Mouse (Mus musculus): ENCODE measurements around the gene Eif6. TPM values are rescaled to one million over a fixed set of nuclear protein-coding genes. Genes with fewer than 3 reads are reported as not detected.

The Eif6 gene
- polyA plus RNA-seq, 1 experiment from 2014 or later = 20.9 TPM

DNA sequence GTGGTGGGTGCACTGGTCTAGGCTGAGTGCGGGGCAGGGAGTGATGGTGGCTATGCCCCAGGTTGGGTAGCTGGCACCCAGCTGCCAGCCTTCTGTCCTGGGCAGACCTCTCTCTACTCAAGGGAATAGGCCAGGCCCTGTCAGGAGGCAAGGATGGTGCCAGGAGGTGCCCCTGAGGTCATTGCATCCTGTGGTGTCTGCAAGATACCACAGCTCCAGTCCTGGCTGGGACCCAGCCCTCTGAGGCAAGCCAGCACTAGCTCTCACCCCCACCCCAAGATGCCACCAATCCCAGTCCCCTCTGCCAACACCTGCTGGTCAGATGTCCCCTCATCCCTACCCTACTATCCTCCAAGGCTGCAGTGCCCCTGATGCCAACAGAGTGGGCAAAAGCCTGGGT is 10.5 kb downstream of the Eif6 start:
- peaks cover 13% of the 10 kb centered on the region; the same call in 1 of the 2 replicates for H3K79me2 ChIP-seq (ENCODE audit: inconsistent target)
- H3K4me3 ChIP-seq (ENCODE audit: inconsistent target) = no peak overlapping the region
- 0 out of 2 replicates have a peak, but pooled peaks cover 5% of the 10 kb centered on the region for H3K36me3 ChIP-seq (ENCODE audit: inconsistent target)
- 100% methylated on average over 1 of the region's 1 CpGs for WGBS (ENCODE audit: missing documents)
- no peak overlapping the region for H3K27ac ChIP-seq

DNA sequence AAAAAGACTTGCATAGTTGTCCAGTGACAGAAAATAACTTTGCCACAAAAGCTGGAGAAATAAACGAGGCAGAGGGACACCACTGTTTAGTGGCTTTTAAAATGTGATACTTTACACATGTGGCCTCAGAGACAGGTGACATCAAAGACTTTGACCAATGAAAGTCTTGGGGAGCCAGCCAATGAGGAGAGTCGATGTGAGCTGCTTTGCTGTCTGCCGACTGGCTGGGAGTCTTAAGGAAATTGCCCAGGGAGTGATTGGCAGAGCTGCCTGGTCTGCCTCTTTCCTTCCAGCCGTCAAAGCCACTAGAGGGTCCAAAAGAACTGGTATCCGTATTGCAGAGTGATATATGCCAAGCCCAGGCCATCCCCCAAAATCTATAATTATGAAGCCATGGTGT is 11.9 kb downstream of the Eif6 start:
- Histone ChIP-seq H3K36me3 (ENCODE audit: inconsistent target) (no peaks in the 10 kb centered on the region), H3K79me2 (ENCODE audit: inconsistent target) (peaks cover 12% of the 10 kb centered on the region; the same call in 1 of the 2 replicates), H3K27ac (no peak overlapping the region), H3K4me3 (ENCODE audit: inconsistent target) (no peak overlapping the region)
- 24% methylated on average over 5 of the region's 5 CpGs for WGBS (ENCODE audit: missing documents)

DNA sequence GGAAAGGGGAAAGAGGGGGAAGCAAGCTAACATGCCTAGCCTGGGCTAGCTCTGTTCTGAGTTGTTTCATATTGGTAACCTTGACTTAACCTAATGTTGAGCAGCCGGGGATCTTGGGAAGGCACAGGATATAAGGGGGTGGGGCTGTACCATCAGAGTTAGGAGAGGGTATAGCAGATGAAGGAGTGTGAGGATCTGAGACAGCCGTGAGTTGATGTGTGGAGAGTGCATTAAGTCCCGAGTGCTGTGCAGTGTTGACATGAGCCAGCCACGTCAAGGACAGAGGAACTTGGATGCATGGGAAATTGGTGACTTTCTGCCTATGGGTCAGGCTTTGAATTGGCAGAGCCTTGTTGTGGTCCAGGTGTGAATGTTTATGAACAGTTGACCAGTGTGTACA is 14.1 kb downstream of the Eif6 start:
- Histone ChIP-seq H3K36me3 (ENCODE audit: inconsistent target) (no peaks in the 10 kb centered on the region), H3K79me2 (ENCODE audit: inconsistent target) (peaks cover 1% of the 10 kb centered on the region; the same call in 1 of the 2 replicates), H3K27ac (no peak overlapping the region), H3K4me3 (ENCODE audit: inconsistent target) (no peak overlapping the region)
- 88% methylated on average over 4 of the region's 4 CpGs for WGBS (ENCODE audit: missing documents)

DNA sequence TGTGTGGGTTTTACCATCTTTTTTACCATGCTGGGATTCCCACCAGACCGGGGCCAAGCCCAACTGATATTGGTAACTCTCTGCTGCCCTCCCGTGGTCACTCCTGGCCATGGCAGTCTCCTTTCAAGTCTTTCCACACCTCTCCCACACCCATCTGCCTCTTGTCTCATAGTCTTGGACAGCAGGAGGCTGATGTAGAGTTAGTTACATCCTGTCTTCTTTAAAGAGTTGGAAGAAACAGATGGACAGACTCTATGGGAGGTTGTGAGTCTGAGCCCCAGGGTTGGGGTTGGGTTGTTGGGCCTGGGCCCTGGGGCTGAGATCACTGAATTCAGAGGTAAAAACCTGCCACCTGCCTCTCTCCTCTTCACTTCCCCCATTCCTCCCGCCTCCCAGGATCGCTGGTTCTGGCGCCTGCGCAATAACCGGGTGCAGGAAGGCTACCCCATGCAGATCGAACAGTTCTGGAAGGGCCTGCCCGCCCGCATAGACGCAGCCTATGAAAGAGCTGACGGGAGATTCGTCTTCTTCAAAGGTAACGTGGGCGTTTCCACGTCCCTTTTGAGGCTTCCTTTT is 14.8 kb downstream of the Eif6 start:
- 56% methylated on average over 16 of the region's 16 CpGs for WGBS (ENCODE audit: missing documents)
- H3K27ac ChIP-seq = no peak overlapping the region
- H3K4me3 ChIP-seq (ENCODE audit: inconsistent target) = no peak overlapping the region
- H3K36me3 ChIP-seq (ENCODE audit: inconsistent target) = no peaks in the 10 kb centered on the region
- H3K79me2 ChIP-seq (ENCODE audit: inconsistent target) = no peaks in the 10 kb centered on the region

DNA sequence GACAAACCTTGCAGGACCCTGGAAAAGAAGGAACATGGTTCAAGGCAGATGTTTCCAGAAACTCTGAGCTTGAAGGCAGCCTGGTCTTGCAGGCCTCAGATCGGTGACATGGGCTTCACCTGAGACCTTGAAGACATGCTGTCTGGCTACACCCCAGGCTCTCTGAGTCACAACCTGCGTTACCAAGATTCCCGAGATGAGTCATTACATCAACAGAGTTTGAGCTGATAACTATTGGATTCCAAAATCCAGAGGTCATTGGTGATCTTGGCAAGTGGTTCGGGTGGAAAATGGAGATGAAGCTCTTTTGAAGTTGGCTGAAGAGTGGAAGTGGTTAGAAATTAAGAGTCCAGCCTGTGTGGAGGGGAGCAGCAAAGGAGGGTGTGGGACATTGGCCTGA is 17.1 kb downstream of the Eif6 start:
- WGBS (ENCODE audit: missing documents) = 95% methylated on average over 4 of the region's 4 CpGs
- H3K36me3 ChIP-seq (ENCODE audit: inconsistent target) = no peaks in the 10 kb centered on the region
- H3K4me3 ChIP-seq (ENCODE audit: inconsistent target) = no peak overlapping the region
- no peaks in the 10 kb centered on the region for H3K79me2 ChIP-seq (ENCODE audit: inconsistent target)
- H3K27ac ChIP-seq = no peak overlapping the region

DNA sequence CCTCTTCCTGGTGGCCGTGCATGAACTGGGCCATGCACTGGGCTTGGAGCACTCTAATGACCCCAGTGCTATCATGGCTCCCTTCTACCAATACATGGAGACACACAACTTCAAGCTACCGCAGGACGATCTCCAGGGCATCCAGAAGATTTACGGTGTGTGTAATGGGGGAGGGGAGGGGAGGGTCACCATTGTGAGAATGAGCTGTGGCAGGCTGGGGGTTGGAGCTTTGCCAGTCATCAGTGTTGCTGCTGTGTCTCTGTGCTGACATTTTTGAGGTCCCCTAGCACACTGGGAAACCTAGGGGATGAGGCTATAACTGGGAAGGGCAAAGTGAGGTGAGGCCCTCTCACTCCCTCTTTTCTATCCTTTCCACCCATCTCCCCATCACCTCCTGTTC is 19.3 kb downstream of the Eif6 start:
- 67% methylated on average over 4 of the region's 4 CpGs for WGBS (ENCODE audit: missing documents)

DNA sequence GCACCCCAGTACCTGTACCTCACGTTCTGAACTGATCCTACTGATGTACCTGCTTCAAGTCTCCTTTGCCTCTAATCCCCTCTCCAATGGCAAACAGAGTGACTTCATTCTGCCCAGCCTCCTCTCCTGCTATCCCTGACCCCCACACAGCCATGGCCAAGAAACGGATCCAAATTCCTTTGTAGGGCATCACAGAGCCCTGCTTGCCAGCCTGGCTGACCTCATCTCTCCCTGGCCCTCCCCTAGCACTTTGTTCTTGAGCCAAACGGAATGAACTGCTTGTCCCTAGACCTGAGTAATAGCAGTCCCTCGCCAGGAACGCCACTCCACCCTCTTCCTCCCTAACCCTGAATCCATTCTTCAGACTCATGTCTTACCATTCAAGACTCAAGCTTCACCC is 20.2 kb downstream of the Eif6 start:
- Histone ChIP-seq H3K79me2 (ENCODE audit: inconsistent target) (no peaks in the 10 kb centered on the region), H3K36me3 (ENCODE audit: inconsistent target) (no peaks in the 10 kb centered on the region), H3K4me3 (ENCODE audit: inconsistent target) (no peak overlapping the region), H3K27ac (no peak overlapping the region)
- 77% methylated on average over 5 of the region's 5 CpGs for WGBS (ENCODE audit: missing documents)

More for the DNA sequence above, 19.3 kb downstream of the Eif6 start:
- no peak overlapping the region for H3K27ac ChIP-seq
- no peaks in the 10 kb centered on the region for H3K79me2 ChIP-seq (ENCODE audit: inconsistent target)
- H3K36me3 ChIP-seq (ENCODE audit: inconsistent target) = no peaks in the 10 kb centered on the region
- H3K4me3 ChIP-seq (ENCODE audit: inconsistent target) = no peak overlapping the region

DNA sequence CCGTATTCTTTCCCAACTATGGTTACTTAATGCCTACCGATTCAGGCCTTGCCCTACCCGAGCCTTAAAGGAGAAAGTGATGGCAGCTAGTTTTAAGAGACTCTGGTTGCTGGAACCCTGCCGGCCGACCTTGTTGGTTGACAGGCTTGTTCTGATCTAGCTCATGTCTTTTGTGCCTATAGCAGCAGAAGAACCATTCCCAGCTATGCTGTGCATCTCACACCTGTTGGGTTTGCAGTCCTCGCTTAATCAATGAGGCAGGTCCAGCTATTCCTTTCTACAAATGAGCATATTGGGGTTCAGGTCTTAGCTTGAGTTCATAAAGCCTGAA is 20.8 kb downstream of the Eif6 start:
- no peaks in the 10 kb centered on the region for H3K79me2 ChIP-seq (ENCODE audit: inconsistent target)
- no peak overlapping the region for H3K4me3 ChIP-seq (ENCODE audit: inconsistent target)
- H3K36me3 ChIP-seq (ENCODE audit: inconsistent target) = no peaks in the 10 kb centered on the region
- H3K27ac ChIP-seq = no peak overlapping the region
- WGBS (ENCODE audit: missing documents) = 91% methylated on average over 6 of the region's 6 CpGs

DNA sequence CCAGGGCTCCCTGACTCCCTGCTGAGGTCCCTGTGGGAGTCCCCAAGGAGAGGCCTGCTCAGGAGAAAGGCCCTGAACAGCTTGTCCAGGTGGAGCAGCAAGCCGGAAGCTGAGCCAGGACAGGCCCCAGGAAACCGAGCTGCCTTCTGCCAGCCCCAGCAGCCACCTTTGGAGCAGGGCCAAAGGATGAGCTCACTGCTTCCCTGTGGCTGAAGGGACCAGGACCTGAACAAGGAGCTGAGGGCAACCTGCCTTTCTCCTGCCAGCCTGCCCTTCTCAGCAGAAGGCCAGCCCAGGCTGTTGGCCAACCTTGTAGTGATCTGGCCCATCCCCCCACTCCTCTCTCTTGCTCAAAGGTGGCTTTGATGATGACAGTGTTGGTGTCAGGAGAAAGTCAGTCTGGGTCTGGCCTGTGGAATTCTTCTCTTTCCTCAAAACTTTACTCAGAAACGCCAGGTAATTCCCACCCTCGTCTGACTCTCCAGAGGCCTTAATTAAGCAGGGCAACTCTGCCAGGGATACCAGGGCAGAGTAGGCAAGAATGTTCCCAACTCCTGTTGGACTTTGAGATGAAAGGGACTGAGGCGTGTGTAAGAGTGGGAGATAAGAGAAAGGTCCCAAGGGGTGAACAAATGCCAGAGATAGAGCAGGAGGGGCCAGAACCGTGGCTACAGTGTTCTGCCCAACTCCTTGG is 21.3 kb downstream of the Eif6 start:
- H3K36me3 ChIP-seq (ENCODE audit: inconsistent target) = no peaks in the 10 kb centered on the region
- no peak overlapping the region for H3K27ac ChIP-seq
- H3K79me2 ChIP-seq (ENCODE audit: inconsistent target) = no peaks in the 10 kb centered on the region
- no peak overlapping the region for H3K4me3 ChIP-seq (ENCODE audit: inconsistent target)
- WGBS (ENCODE audit: missing documents) = 74% methylated on average over 6 of the region's 6 CpGs

DNA sequence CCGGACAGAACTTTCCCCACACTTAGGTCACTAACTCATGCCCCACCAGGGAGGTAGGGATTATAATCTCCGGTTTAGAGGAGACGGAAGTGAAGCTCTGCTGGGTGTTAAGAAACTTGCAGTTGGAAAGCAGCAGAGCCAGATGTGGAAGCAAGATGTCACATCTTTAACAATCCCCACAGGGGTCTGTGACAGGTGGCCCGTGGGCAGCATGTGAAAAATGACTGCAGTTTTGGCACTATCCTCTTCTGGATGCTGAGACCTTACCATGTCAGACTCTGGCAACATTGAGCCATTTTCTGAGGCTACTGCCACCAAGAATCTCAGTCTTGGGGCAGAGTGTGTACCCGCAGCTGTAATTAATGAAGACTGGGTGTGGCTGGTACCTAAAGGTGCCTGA is 22.7 kb downstream of the Eif6 start:
- 67% methylated on average over 5 of the region's 5 CpGs for WGBS (ENCODE audit: missing documents)

DNA sequence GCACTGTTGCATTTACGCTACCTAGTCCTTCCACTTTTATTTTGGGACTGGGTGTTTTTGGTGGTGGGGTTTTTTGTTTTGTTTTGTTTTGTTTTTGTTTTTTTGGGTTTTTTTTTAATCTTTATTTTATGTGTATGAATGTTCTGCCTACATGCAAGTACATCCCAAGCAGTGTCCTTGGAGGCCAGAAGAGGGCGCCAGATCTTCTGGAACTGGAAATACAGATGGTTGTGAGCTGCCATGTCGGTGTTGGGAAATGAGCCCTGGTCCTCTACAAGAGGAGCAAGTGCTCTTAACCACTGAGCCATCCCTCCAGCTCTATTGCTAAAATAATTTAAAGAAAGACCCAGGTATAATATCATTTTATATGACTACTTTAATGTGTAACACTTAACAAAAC is 24.0 kb downstream of the Eif6 start:
- H3K36me3 ChIP-seq (ENCODE audit: inconsistent target) = no peaks in the 10 kb centered on the region
- H3K27ac ChIP-seq = no peak overlapping the region
- H3K79me2 ChIP-seq (ENCODE audit: inconsistent target) = no peaks in the 10 kb centered on the region
- 36% methylated on average over 2 of the region's 3 CpGs for WGBS (ENCODE audit: missing documents)
- H3K4me3 ChIP-seq (ENCODE audit: inconsistent target) = no peak overlapping the region

More for the DNA sequence above, 22.7 kb downstream of the Eif6 start:
- Histone ChIP-seq H3K27ac (no peak overlapping the region), H3K36me3 (ENCODE audit: inconsistent target) (no peaks in the 10 kb centered on the region), H3K4me3 (ENCODE audit: inconsistent target) (no peak overlapping the region), H3K79me2 (ENCODE audit: inconsistent target) (no peaks in the 10 kb centered on the region)

DNA sequence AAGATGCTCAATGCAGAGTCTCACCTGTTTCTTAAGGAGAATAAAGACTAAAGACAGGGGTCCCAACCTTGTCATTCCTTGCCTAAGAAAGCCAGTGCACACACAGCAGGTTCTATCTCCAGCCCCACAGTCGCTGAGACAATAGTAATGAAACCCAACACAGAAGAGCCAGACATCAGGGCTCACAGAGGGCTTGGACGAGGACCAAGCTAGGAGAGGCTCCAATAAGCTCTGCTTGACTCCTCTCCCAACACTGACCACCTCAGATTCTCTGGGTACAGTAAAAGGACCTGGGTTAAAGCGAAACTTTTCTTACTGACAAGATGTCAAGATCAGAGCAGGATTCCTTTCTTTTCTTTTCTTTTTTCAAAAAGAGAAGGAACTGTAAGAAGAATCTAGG is 28.1 kb downstream of the Eif6 start:
- 48% methylated on average over 3 of the region's 3 CpGs for WGBS (ENCODE audit: missing documents)
- no peak overlapping the region for H3K27ac ChIP-seq
- H3K36me3 ChIP-seq (ENCODE audit: inconsistent target) = no peaks in the 10 kb centered on the region
- H3K4me3 ChIP-seq (ENCODE audit: inconsistent target) = no peak overlapping the region
- no peaks in the 10 kb centered on the region for H3K79me2 ChIP-seq (ENCODE audit: inconsistent target)

DNA sequence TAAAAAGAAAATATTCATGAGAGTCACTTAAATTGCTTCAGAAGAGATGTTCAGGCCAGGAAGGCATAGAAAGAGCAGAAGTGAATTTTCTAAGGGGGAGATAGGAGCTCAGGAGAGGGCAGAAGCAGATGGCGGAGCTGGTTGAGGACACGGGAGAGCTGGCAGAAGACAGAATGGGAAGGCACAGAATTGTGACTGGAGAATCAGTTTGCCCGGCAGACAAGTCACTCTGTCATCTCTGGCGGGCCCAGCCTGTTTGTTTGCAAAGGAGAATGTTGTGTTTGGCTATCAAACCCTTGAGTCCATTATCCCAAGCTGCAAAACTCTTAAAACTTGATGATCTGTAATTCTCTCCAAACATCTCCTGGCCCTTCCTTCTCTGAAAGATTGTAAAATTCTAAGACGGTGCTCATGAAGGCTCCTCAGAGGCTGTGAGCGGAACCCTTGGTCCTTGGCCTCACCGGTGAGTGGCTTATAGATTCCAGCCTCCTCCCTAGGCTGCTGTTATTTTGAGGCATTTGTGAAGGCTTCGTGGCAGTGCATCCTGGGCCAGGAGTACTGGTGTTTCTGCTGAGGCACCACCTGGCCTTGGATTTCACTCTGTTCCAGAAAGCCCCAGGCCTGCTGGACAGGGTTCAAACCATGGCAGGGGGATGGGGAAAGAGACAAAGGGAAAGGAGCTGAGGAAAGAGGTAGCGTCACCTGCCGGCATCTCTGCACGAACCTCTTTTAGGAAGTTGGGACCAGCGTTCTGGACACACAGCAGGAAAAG is 31.9 kb downstream of the Eif6 start:
- 95% methylated on average over 12 of the region's 12 CpGs for WGBS (ENCODE audit: missing documents)
- Histone ChIP-seq H3K36me3 (ENCODE audit: inconsistent target) (no peaks in the 10 kb centered on the region), H3K4me3 (ENCODE audit: inconsistent target) (no peak overlapping the region), H3K27ac (no peak overlapping the region), H3K79me2 (ENCODE audit: inconsistent target) (no peaks in the 10 kb centered on the region)

DNA sequence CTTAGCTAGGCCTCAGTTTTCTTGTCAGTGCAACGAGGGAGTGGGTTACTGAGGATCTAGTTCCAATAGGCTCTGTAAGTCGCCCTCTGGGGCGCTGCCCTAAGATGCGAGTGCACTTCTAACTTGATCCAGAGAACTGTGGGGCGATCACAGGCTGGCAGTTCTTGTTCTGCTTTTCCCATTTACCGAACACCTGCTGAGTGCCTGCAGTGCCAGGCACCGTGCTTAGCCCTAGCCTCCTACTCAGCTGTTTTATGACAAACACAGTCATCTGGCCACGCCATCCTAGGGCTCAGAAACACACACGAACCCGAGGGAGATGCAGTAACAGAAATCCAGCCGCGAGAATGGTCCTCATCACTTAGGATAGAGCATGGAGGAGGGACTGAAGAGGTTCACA is 33.8 kb downstream of the Eif6 start:
- no peaks in the 10 kb centered on the region for H3K79me2 ChIP-seq (ENCODE audit: inconsistent target)
- no peak overlapping the region for H3K27ac ChIP-seq
- no peaks in the 10 kb centered on the region for H3K36me3 ChIP-seq (ENCODE audit: inconsistent target)
- WGBS (ENCODE audit: missing documents) = 27% methylated on average over 12 of the region's 12 CpGs
- no peak overlapping the region for H3K4me3 ChIP-seq (ENCODE audit: inconsistent target)

Data from macrophage (primary cell).